Mouse (Mus musculus): ENCODE measurements around the gene Tubgcp5. TPM values are rescaled to one million over a fixed set of nuclear protein-coding genes. Genes with fewer than 3 reads are reported as not detected.

Tubgcp5 gene
- polyA plus RNA-seq, 1 experiment, result 5.9 TPM

DNA sequence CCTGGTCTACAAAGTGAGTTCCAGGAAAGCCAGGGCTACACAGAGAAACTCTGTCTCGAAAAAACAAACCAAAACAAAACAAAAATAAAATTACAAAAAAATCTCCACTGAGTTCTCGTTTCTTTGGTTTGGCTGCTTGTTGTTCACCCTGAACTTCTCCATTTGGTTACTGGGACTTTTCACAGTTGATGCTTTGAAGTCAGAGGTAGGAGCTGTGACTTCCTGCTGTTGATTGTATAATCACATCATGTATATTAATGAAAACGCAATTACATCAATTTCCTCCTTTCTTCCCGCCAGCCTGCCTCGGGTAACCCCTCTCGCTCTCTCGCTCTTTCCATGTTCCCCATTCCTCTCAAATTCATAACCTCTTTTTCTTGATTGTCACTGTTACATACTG, 74.3 kb downstream of the Tubgcp5 start:
- no peaks in the 10 kb centered on the region for H3K36me3 ChIP-seq (ENCODE audit: control insufficient read depth, insufficient read depth, low read length)
- H3K4me1 ChIP-seq (replicated peaks; ENCODE audit: control insufficient read depth, insufficient read depth, low read length), result no peaks in the 10 kb centered on the region
- no peaks in the 10 kb centered on the region for H3K27me3 ChIP-seq (ENCODE audit: control insufficient read depth, insufficient read depth, low read length)
- WGBS, result 32% methylated on average over 7 of the region's 7 CpGs
- no peak for DNase-seq
- no peak for TF ChIP-seq CTCF (IDR thresholded peaks at IDR 0.05; ENCODE audit: borderline replicate concordance, control insufficient read depth, extremely low read depth, insufficient read depth, low read length, poor library complexity)
- no peak for TF ChIP-seq POLR2A (IDR thresholded peaks at IDR 0.05; ENCODE audit: control insufficient read depth, extremely low read depth, insufficient read depth, low read length, poor library complexity)
- H3K4me3 ChIP-seq (ENCODE audit: control insufficient read depth, insufficient read depth, low read length), result no peak overlapping the region
- H3K27ac ChIP-seq (ENCODE audit: control insufficient read depth, insufficient read depth, low read length), result no peak overlapping the region

DNA sequence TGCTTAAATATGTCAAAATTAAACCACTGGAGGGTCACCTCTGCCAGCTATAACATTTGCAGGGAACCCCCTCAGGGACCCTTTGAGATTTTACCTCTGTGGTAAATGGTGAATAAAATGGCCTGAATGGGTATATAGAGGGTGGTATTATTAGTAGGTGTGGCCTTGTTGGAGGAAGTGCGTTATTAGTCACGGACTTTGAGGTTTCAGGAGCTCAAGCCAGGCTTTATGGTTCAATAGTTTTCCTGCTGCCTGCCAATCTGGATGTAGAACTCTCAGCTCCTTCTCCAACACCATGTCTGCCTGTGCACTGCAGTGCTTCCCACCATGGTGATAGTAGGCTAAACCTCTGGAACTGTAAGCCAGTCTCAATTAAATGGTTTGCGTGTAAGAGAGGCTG, 75.3 kb downstream of the Tubgcp5 start:
- Histone ChIP-seq H3K4me1 (replicated peaks; ENCODE audit: control insufficient read depth, insufficient read depth, low read length) (no peaks in the 10 kb centered on the region), H3K4me3 (ENCODE audit: control insufficient read depth, insufficient read depth, low read length) (no peak overlapping the region), H3K36me3 (ENCODE audit: control insufficient read depth, insufficient read depth, low read length) (no peaks in the 10 kb centered on the region), H3K27ac (ENCODE audit: control insufficient read depth, insufficient read depth, low read length) (no peak overlapping the region), H3K27me3 (ENCODE audit: control insufficient read depth, insufficient read depth, low read length) (no peaks in the 10 kb centered on the region)
- TF ChIP-seq CTCF (IDR thresholded peaks at IDR 0.05; ENCODE audit: borderline replicate concordance, control insufficient read depth, extremely low read depth, insufficient read depth, low read length, poor library complexity) (no peak), POLR2A (IDR thresholded peaks at IDR 0.05; ENCODE audit: control insufficient read depth, extremely low read depth, insufficient read depth, low read length, poor library complexity) (no peak)
- 95% methylated on average over 3 of the region's 3 CpGs for WGBS
- DNase-seq, result no peak

DNA sequence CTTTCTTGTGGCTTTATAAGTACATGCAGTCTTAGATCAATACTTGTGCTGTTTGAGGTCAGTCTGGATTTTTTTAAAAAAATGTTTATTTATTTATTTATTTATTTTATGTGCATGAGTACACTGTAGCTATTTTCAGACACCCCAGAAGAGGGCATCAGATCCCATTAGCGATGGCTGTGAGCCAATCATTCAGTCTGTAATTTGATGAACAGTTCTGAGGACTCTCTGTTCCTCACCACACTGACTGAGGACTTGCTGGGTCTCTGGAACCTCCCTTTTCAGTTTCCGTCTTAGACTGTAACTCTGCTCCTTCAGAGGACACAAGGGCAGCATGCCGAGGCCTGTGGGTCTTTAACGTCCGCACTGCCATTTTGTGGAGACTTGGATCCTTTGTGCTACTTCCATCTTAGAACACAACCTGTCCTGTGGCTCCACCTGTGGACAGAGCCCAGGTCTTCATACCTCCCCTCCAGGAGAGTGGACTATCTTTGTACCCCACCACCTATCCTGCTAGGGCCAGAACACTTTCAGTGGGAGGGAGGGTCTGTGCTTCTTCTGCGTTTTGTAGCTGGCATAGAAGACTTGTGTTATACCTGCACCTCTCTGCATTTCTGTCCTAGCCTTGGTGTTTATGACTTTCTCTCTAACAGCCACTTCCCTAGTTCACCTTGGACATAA, 76.5 kb downstream of the Tubgcp5 start:
- TF ChIP-seq POLR2A (IDR thresholded peaks at IDR 0.05; ENCODE audit: control insufficient read depth, extremely low read depth, insufficient read depth, low read length, poor library complexity) (no peak), CTCF (IDR thresholded peaks at IDR 0.05; ENCODE audit: borderline replicate concordance, control insufficient read depth, extremely low read depth, insufficient read depth, low read length, poor library complexity) (no peak)
- Histone ChIP-seq H3K27me3 (ENCODE audit: control insufficient read depth, insufficient read depth, low read length) (no peaks in the 10 kb centered on the region), H3K4me3 (ENCODE audit: control insufficient read depth, insufficient read depth, low read length) (no peak overlapping the region), H3K27ac (ENCODE audit: control insufficient read depth, insufficient read depth, low read length) (no peak overlapping the region), H3K36me3 (ENCODE audit: control insufficient read depth, insufficient read depth, low read length) (no peaks in the 10 kb centered on the region), H3K4me1 (replicated peaks; ENCODE audit: control insufficient read depth, insufficient read depth, low read length) (no peaks in the 10 kb centered on the region)
- DNase-seq, result no peak
- 95% methylated on average over 6 of the region's 6 CpGs for WGBS

DNA sequence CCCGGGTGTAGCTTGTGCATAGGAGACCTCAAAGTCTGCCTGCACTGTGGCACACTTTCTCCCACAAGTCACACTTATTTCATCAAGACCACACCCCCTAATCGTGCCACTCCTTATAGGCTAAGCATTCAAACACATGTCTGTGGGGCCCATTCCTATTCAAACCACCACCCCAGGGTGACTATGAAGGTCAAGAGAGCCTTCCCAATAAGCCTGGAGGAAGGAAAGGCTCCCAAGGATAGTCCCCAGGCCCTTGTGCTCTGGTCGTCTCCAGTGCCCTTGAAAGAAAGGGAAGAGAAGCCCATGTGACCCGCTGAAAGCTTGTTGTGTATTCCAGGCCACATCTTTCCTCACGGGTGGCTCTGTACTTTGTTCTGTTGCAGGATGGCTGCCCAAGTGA, 77.5 kb downstream of the Tubgcp5 start:
- Histone ChIP-seq H3K27ac (ENCODE audit: control insufficient read depth, insufficient read depth, low read length) (no peak overlapping the region), H3K27me3 (ENCODE audit: control insufficient read depth, insufficient read depth, low read length) (no peaks in the 10 kb centered on the region), H3K4me1 (replicated peaks; ENCODE audit: control insufficient read depth, insufficient read depth, low read length) (no peaks in the 10 kb centered on the region), H3K36me3 (ENCODE audit: control insufficient read depth, insufficient read depth, low read length) (no peaks in the 10 kb centered on the region), H3K4me3 (ENCODE audit: control insufficient read depth, insufficient read depth, low read length) (no peak overlapping the region)
- DNase-seq, result no peak
- TF ChIP-seq POLR2A (IDR thresholded peaks at IDR 0.05; ENCODE audit: control insufficient read depth, extremely low read depth, insufficient read depth, low read length, poor library complexity), result no peak
- no peak for TF ChIP-seq CTCF (IDR thresholded peaks at IDR 0.05; ENCODE audit: borderline replicate concordance, control insufficient read depth, extremely low read depth, insufficient read depth, low read length, poor library complexity)
- 96% methylated on average over 5 of the region's 5 CpGs for WGBS

DNA sequence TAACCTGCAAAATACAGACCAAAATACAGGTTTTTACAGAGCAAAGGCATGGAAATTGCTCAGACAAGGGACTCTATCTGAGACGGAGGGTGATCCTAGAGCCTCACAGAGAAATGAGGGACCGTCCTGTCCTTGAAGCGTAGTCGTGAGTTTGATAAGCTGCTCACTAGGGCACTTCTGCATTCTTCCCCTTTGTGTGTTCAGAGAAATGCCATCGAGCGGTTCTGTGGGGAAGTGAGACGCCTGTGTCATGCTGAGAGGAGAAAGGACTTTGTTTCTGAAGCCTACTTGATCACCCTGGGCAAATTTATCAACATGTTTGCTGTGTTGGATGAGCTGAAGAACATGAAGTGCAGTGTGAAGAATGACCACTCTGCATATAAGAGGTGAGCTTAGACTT, 80.7 kb downstream of the Tubgcp5 start:
- H3K36me3 ChIP-seq (ENCODE audit: control insufficient read depth, insufficient read depth, low read length), result no peaks in the 10 kb centered on the region
- DNase-seq, result no peak
- no peak overlapping the region for H3K4me3 ChIP-seq (ENCODE audit: control insufficient read depth, insufficient read depth, low read length)
- H3K27ac ChIP-seq (ENCODE audit: control insufficient read depth, insufficient read depth, low read length), result no peak overlapping the region
- H3K4me1 ChIP-seq (replicated peaks; ENCODE audit: control insufficient read depth, insufficient read depth, low read length), result no peaks in the 10 kb centered on the region
- TF ChIP-seq CTCF (IDR thresholded peaks at IDR 0.05; ENCODE audit: borderline replicate concordance, control insufficient read depth, extremely low read depth, insufficient read depth, low read length, poor library complexity), result no peak
- no peak for TF ChIP-seq POLR2A (IDR thresholded peaks at IDR 0.05; ENCODE audit: control insufficient read depth, extremely low read depth, insufficient read depth, low read length, poor library complexity)
- 81% methylated on average over 7 of the region's 7 CpGs for WGBS
- H3K27me3 ChIP-seq (ENCODE audit: control insufficient read depth, insufficient read depth, low read length), result no peaks in the 10 kb centered on the region

DNA sequence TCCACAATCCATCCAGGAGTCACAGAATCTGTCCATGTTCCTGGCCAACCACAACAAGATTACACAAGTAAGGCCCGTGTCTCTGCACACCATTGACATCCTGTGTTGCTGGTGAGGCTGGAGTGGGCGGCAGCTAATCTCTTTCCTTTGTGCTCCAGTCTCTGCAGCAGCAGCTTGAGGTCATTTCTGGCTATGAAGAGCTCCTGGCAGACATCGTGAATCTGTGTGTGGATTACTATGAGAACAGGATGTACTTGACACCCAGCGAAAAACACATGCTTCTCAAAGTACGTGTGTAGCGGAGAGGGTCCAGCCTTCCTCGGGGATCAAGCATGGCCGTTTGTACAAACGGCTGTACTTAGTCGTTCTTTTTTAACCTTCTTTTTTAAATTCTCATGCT, 83.8 kb downstream of the Tubgcp5 start:
- Histone ChIP-seq H3K4me3 (ENCODE audit: control insufficient read depth, insufficient read depth, low read length) (no peak overlapping the region), H3K27me3 (ENCODE audit: control insufficient read depth, insufficient read depth, low read length) (no peaks in the 10 kb centered on the region), H3K36me3 (ENCODE audit: control insufficient read depth, insufficient read depth, low read length) (no peaks in the 10 kb centered on the region), H3K4me1 (replicated peaks; ENCODE audit: control insufficient read depth, insufficient read depth, low read length) (no peaks in the 10 kb centered on the region), H3K27ac (ENCODE audit: control insufficient read depth, insufficient read depth, low read length) (no peak overlapping the region)
- no peak for DNase-seq
- TF ChIP-seq CTCF (IDR thresholded peaks at IDR 0.05; ENCODE audit: borderline replicate concordance, control insufficient read depth, extremely low read depth, insufficient read depth, low read length, poor library complexity) (no peak), POLR2A (IDR thresholded peaks at IDR 0.05; ENCODE audit: control insufficient read depth, extremely low read depth, insufficient read depth, low read length, poor library complexity) (no peak)
- 94% methylated on average over 10 of the region's 10 CpGs for WGBS

DNA sequence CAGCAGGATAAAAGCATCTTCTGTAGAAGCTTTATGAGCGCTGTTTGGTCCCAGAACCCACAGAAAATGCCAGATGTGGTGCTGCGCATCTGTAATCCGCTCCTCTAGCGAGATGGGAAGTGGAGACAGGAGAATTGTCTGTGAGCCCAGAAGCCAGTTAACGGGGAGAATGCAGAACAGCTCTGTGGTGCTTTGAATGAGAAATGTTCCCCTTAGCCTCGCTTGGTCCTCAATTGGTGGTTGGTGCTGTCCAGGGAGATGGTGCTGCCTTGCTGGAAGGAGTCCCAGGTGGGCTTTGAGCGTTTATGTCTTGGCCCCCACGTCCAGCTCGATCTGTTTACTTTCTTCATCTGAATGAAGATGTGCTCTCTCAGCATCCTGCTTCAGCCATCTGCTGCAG, 86.9 kb downstream of the Tubgcp5 start:
- no peak overlapping the region for H3K27ac ChIP-seq (ENCODE audit: control insufficient read depth, insufficient read depth, low read length)
- no peak overlapping the region for H3K4me3 ChIP-seq (ENCODE audit: control insufficient read depth, insufficient read depth, low read length)
- no peaks in the 10 kb centered on the region for H3K27me3 ChIP-seq (ENCODE audit: control insufficient read depth, insufficient read depth, low read length)
- TF ChIP-seq POLR2A (IDR thresholded peaks at IDR 0.05; ENCODE audit: control insufficient read depth, extremely low read depth, insufficient read depth, low read length, poor library complexity) (no peak), CTCF (IDR thresholded peaks at IDR 0.05; ENCODE audit: borderline replicate concordance, control insufficient read depth, extremely low read depth, insufficient read depth, low read length, poor library complexity) (no peak)
- no peaks in the 10 kb centered on the region for H3K36me3 ChIP-seq (ENCODE audit: control insufficient read depth, insufficient read depth, low read length)
- WGBS, result 95% methylated on average over 9 of the region's 9 CpGs
- no peaks in the 10 kb centered on the region for H3K4me1 ChIP-seq (replicated peaks; ENCODE audit: control insufficient read depth, insufficient read depth, low read length)
- DNase-seq, result no peak

Other genes starting within 250 kb of the Tubgcp5 start
- 17.5 and 20.5 TPM in 2 replicates for gene Siglech, start 26.0 kb upstream of the Tubgcp5 start, polyA plus RNA-seq (2012; rRNA removed)
- 14.0 and 15.7 TPM in 2 replicates for gene Cyfip1, start 47.6 kb downstream of the Tubgcp5 start, polyA plus RNA-seq (2012; rRNA removed)
- gene Nipa2, start 168.3 kb downstream of the Tubgcp5 start, polyA plus RNA-seq (2012; rRNA removed), result 18.1 and 23.0 TPM in 2 replicates
- 0.74 and 0.80 TPM in 2 replicates for gene Nipa1, start 225.8 kb downstream of the Tubgcp5 start, polyA plus RNA-seq (2012; rRNA removed)